Mouse (Mus musculus) embryo, embryonic 11 days (tissue): ENCODE measurements around the gene Aven.

Source experiments
- DNase-seq: peaks from one replicate; pipeline ENCODE4 v3.0.0-alpha.2; 2015

The Aven gene

DNA sequence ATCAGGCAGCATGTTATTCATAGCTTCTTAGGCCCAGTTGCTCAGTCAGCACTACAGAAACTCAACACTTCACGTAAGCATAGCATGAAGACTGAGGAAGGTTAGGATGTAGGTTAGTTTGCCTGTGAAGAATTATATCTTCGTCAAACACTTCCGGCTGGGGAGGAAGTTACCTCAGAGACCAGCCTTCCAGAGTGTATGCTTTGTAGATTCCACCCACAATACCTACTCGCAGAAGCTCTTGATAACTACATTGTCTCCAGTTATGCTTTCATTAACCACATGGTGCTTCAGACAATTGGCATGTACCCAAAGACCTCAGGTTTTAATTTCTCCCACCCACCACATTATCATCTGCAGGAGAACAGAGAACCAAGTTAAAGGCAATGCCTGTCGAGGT is 189.1 kb downstream of the Aven start:
- DNase-seq, result no peak
